Comparison of ENCODE assay signal across 7 mouse cellular contexts in genomic region chr9:35188700-35189099, GRCm38 (mm10). TPM values are rescaled to one million over a fixed set of nuclear protein-coding genes. Genes with fewer than 3 reads are reported as not detected.
DNase-seq lines count a peak whose midpoint lies in the region; ATAC-seq lines count a peak whose summit lies in the region.

No protein-coding gene starts in this region.

- peak; percentile 55 for ATAC-seq in hindbrain, embryonic 13.5 days (ENCODE audit: low FRiP score)
- ATAC-seq in hindbrain, embryonic 11.5 days (ENCODE audit: low FRiP score): no peak

- H3K27me3 ChIP-seq in hindbrain, embryonic 13.5 days: no peaks in the 10 kb centered on the region
- H3K27me3 ChIP-seq in hindbrain, embryonic 11.5 days (ENCODE audit: control insufficient read depth, insufficient read depth, low read length): no peaks in the 10 kb centered on the region

- H3K36me3 ChIP-seq in hindbrain, embryonic 13.5 days: peaks cover 23% of the 10 kb centered on the region; the same call in 1 of the 2 replicates
- 0 out of 2 replicates have a peak, but pooled peaks cover 2% of the 10 kb centered on the region for H3K36me3 ChIP-seq in hindbrain, embryonic 11.5 days (ENCODE audit: control insufficient read depth, insufficient read depth, low read length)

- H3K4me2 ChIP-seq in hindbrain, embryonic 13.5 days: no peak overlapping the region
- H3K4me2 ChIP-seq in hindbrain, embryonic 11.5 days (replicated peaks; ENCODE audit: low read depth, low read length): no peak overlapping the region

- DNase-seq in hindbrain, embryonic 11.5 days (ENCODE audit: low spot score): no peak
- DNase-seq in Muller cell, postnatal 12 days (ENCODE audit: inconsistent ontology term): peak; percentile 65
- peak; percentile 49 to 74 for DNase-seq in cerebellum, postnatal 25 days
- DNase-seq in kidney, postnatal 25 days: peak; percentile 50 to 54
- peak; percentile 65 for DNase-seq in right cerebral cortex, adult 18-20 months
- no peak for DNase-seq in urinary bladder, adult 18-20 months (ENCODE audit: low spot score in 2 of 2)

- H3K27ac ChIP-seq in hindbrain, embryonic 13.5 days: 0 out of 2 replicates have a peak overlapping the region, but pooled peaks have one; percentile 4
- H3K27ac ChIP-seq in hindbrain, embryonic 11.5 days (ENCODE audit: low read depth, low read length): no peak overlapping the region

- no peak overlapping the region for H3K4me3 ChIP-seq in hindbrain, embryonic 13.5 days
- H3K4me3 ChIP-seq in hindbrain, embryonic 11.5 days (ENCODE audit: low read depth, low read length): no peak overlapping the region

- no peaks in the 10 kb centered on the region for H3K9me3 ChIP-seq in hindbrain, embryonic 13.5 days
- H3K9me3 ChIP-seq in hindbrain, embryonic 11.5 days (ENCODE audit: control insufficient read depth, low read length): no peaks in the 10 kb centered on the region

- no peak overlapping the region for H3K9ac ChIP-seq in hindbrain, embryonic 13.5 days
- no peak overlapping the region for H3K9ac ChIP-seq in hindbrain, embryonic 11.5 days (ENCODE audit: low read depth, low read length)

- H3K4me1 ChIP-seq in hindbrain, embryonic 13.5 days (replicated peaks): peaks cover 5% of the 10 kb centered on the region; the same call in 1 of the 2 replicates
- no peaks in the 10 kb centered on the region for H3K4me1 ChIP-seq in hindbrain, embryonic 11.5 days (replicated peaks; ENCODE audit: control insufficient read depth, insufficient read depth, low read length)

- WGBS in hindbrain, embryonic 13.5 days: 69% methylated on average over 22 of the region's 22 CpGs
- WGBS in hindbrain, embryonic 11.5 days: 78% methylated on average over 22 of the region's 22 CpGs

RNA-seq across cellular contexts. Expression of gene Srpr, which starts 11.3 kb away (rescaled TPM):
- 67.9 and 70.4 TPM in 2 replicates for polyA plus RNA-seq in hindbrain, embryonic 13.5 days (2015; fragmentation: Nextera tagmentation; extraction: Ambion mirVana)
- polyA plus RNA-seq in hindbrain, embryonic 11.5 days (2014; fragmentation: Nextera tagmentation; extraction: Ambion mirVana): 95.4 and 96.8 TPM in 2 replicates

RNA-seq across cellular contexts. Expression of gene Tirap, which starts 11.4 kb away (rescaled TPM):
- 6.4 and 7.4 TPM in 2 replicates for polyA plus RNA-seq in hindbrain, embryonic 13.5 days (2015; fragmentation: Nextera tagmentation; extraction: Ambion mirVana)
- polyA plus RNA-seq in hindbrain, embryonic 11.5 days (2014; fragmentation: Nextera tagmentation; extraction: Ambion mirVana): 11.9 and 14.3 TPM in 2 replicates

RNA-seq across cellular contexts. Expression of gene Dcps, which starts 12.8 kb away (rescaled TPM):
- 78.0 and 80.1 TPM in 2 replicates for polyA plus RNA-seq in hindbrain, embryonic 13.5 days (2015; fragmentation: Nextera tagmentation; extraction: Ambion mirVana)
- polyA plus RNA-seq in hindbrain, embryonic 11.5 days (2014; fragmentation: Nextera tagmentation; extraction: Ambion mirVana): 91.3 and 95.8 TPM in 2 replicates

RNA-seq across cellular contexts. Expression of gene Foxred1, which starts 22.2 kb away (rescaled TPM):
- 46.8 and 52.4 TPM in 2 replicates for polyA plus RNA-seq in hindbrain, embryonic 13.5 days (2015; fragmentation: Nextera tagmentation; extraction: Ambion mirVana)
- polyA plus RNA-seq in hindbrain, embryonic 11.5 days (2014; fragmentation: Nextera tagmentation; extraction: Ambion mirVana): 30.7 and 33.7 TPM in 2 replicates

Comparison
In these comparisons a context has a peak if more than half of its experiments do, and no peak if none do; other contexts are left out.
1. DNase-seq: peak in Muller cell, postnatal 12 days (single experiment), cerebellum, postnatal 25 days (2 of 2), kidney, postnatal 25 days (2 of 2) and right cerebral cortex, adult 18-20 months (single experiment); none in hindbrain, embryonic 11.5 days (single experiment) and urinary bladder, adult 18-20 months (0 of 2).